Mouse (Mus musculus) kidney, adult 9 months (tissue): ENCODE data around the gene Ryr2.

ENCODE experiments used
- DNase-seq: peaks from one replicate; pipeline ENCODE4 v3.0.0; 2022

Ryr2 gene

GRCm38 (mm10) chr13:12093146-12093545, 13.6 kb downstream of the Ryr2 start:
- DNase-seq = no peak

GRCm38 (mm10) chr13:12092379-12093107, 14.2 kb downstream of the Ryr2 start:
- DNase-seq = no peak

GRCm38 (mm10) chr13:12084112-12084475, 22.7 kb downstream of the Ryr2 start:
- DNase-seq = no peak

GRCm38 (mm10) chr13:12083443-12084111, 23.2 kb downstream of the Ryr2 start:
- DNase-seq = no peak

GRCm38 (mm10) chr13:12080590-12080989, 26.2 kb downstream of the Ryr2 start:
- no peak for DNase-seq

- no peak for DNase-seq
Measured at GRCm38 (mm10) chr13:12079536-12079935, 27.2 kb downstream of the Ryr2 start.

DNA sequence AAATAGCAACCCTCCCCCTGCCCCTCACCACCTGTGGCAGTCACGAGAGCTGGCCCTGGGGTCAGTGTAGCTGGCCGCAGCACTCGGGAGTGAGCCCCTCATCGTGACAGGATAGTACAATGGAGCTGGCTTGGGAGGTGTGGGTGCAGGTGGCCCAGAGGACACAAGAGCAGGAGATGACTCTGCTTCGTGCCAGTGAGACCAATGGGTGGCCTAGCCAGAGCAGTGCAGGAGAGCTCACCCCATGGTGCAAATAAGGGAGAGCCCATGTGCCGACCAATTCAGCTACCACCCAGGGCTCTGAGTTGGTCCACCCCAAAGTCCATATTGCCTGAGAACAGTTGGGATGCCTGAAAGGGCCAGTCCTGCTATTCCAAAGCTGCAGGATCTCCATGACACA, 31.8 kb downstream of the Ryr2 start:
- no peak for DNase-seq

DNA sequence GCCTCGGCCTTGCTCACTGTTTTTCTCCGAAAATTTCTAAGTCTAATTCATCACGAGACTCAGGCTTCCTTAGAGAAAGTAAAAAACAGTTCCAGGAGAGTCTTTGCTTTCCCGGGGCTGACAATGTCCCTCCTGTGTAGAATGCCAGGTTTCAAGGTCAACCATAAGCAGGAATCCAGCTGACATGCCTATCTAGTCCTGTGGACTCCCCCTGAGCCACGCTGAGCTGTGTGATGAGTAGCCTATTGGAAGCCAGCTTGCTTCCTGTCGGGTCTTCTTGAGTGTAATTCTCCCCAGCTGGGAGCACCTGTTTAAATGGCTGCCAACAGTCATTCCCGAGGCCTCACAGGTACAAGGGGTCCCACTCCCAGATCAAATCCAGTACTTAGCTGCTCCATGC, 34.2 kb downstream of the Ryr2 start:
- DNase-seq = no peak

GRCm38 (mm10) chr13:12072112-12072511, 34.6 kb downstream of the Ryr2 start:
- DNase-seq = peak; percentile 33

GRCm38 (mm10) chr13:12070157-12071129, 36.3 kb downstream of the Ryr2 start:
- DNase-seq = peak; percentile 6

GRCm38 (mm10) chr13:12064576-12064975, 42.2 kb downstream of the Ryr2 start:
- DNase-seq = no peak

GRCm38 (mm10) chr13:12063561-12063960, 43.2 kb downstream of the Ryr2 start:
- DNase-seq = no peak

DNA sequence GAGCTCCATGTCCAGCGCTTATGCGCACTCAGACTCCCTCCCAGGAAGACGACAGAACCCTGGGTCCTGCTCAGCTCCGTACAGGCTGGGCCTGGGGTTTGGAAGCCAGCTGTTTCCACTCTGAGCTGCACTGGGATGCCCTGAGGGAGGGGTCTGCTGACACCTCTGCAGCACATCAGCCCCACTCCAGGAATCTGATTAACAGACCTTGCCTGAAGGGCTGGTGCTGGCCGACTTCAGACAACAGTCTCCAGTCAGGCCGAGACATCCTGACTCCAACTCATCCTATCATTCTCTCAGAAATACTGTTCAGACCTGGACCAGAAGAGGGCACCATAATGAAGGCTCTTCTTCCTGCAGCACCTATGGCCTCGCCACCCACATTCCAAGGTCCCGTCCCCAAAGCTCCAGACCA, 49.4 kb downstream of the Ryr2 start:
- DNase-seq = peak; percentile 12

DNA sequence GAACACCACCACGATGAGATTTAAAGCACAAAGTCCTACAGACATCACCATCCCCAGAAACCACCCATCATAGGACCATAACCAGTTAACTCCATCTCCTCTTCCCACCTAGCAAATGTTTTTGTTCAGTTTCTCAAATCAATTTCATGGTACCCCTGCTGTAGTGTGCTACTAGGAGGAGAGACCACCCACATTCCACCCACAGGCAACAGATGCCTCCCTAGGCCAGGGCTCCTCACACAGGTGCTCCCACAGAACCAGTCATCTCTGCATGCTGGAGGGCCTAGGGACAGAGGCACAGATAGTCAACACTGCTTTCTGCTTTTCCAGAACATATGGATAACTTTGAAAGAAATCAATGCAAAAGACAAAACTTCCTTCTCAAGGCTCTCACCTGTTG, 50.8 kb downstream of the Ryr2 start:
- no peak for DNase-seq

DNA sequence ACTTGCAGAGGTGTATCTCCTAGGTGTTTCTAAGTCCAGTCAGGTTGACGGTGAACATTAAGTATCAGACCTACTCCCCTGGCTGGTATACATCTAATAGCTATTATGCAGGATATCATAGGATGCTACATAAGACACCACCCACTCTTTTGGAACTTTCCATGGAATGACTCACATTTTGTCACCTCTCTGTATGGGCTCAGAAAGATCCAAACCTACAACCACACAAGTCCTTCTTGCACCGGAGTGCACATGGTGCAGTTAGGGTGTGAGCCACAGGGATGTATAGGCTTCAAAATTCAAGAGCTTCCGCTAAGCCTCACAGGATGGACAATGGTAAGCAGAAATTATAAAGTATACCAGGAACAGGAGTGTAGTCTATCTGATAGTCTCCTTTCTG, 52.8 kb downstream of the Ryr2 start:
- no peak for DNase-seq

DNA sequence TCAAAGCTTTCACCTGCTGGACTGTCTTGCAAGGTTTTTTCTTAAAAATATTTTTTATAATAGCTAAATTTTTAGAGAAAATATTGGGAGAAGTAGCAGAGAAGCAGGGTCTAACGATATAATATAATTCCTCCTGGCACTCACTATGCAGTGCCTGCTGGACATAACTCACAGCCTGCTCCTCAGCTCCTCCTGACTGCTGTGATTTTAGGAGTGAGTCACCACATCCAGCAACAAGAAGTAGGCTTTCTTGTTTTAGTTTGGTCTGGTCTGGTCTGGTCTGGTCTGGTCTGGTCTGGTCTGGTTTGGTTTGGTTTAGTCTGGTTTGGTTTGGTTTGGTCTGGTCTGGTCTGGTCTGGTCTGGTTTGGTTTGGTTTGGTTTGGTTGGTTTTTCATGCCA, 55.9 kb downstream of the Ryr2 start:
- no peak for DNase-seq

DNA sequence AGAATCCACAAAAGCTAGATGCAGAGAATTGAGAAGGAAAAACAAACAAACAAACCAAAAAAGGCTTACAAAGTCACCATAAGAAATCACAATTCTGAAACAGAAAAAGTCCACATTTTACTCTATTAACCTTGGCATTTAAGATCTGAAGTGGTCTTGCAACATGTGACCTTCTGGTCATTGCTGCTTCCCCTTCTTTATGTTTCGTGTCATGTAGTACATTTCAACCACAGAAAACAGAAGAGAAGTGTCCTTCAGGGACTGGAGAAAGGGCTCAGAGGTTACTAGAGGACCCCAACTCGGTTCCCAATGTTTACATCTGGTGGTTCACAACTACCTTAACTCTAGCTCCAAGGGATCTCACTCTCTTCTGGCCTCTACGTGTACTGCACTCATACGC, 59.7 kb downstream of the Ryr2 start:
- no peak for DNase-seq

DNA sequence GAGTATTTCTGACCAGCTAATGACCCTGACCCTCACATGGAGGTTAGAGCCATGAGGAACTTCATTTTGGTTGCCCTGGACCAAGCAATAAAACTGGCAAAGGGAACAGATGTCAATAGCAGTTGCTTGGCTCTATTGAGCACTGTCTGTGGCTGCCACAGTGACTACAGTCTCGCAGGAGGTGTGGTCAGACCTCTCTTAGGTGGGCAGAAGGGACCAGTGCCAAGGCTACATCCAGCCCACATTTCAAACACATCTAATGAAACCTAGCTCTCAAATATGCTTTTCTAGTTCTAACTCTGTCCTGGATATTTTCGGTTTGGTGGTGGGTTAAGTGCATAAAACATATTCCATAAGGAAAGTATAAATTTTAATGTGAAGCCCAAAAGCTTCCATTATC, 62.0 kb downstream of the Ryr2 start:
- no peak for DNase-seq

DNA sequence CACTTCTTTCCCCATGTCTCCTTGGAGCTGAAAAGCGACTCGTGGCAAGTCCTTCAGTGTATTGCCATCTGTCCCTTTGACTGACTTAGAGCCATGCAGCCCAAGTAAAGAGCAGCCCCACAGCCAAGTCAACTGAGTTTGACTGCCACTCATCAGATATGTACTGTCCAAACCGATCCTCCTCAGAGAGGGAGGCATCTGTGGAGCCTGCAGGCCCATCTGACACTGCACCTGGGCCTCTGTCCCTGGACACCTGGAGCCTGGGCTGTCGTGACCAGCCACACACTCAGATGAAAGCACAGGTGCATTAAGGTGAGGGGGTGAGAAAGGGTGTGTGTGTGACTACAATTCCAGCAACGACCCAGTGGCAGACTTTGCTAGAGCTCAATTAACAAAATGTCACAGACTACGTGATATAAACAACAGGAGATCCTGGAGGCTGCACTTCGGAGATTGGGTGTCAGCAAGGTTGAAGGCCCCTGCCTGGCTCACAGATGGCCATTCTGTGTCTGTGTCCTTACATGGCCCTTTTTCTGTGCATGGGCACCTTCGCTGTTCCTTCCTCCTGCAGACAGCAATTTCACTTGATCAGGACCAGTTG, 63.8 kb downstream of the Ryr2 start:
- DNase-seq = no peak

DNA sequence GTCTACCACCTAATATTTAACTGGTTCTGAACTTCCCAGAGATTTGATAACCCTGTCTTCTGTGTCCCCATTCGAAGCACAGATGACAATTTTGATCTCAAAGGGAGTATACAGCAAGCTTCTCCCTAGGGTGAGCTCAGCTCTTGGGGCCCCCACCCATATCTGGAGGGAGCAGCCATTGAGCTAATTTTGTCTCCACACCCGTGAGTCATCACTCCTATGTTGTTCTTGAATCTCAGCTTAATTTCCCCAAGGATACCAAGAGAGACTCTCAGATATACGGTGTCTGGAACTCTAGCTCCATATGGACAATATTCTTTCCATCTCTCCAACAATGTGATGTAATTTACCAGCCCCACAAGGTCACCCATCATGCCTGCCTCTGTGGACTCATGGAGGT, 66.8 kb downstream of the Ryr2 start:
- no peak for DNase-seq

GRCm38 (mm10) chr13:12038676-12039075, 68.1 kb downstream of the Ryr2 start:
- no peak for DNase-seq

DNA sequence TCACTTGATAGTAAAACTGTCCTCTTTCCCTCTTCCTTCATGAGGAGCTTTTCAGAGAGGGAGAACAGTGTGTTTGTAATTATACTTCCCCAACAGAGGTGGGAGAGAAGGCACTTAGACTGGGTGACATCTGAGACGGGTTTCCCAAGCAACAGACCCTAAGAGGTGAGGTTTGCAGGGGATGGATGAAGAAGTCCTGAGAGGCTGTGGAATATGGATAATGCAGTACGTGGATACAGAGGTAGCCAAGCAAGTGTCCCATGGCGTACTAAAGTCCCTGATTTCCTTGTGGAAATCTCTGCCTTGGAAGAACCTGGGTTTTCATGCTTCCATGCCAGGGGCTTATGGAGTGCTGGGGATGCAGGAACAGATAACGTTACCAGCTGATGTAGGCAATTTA, 69.5 kb downstream of the Ryr2 start:
- DNase-seq = no peak

- DNase-seq = no peak
Measured at GRCm38 (mm10) chr13:12036834-12037233, 69.9 kb downstream of the Ryr2 start.
